Mouse (Mus musculus) kidney, postnatal 25 days (tissue): ENCODE measurements at regions not wholly inside any gene's neighbourhood (a gene's known extent, or its start where the extent isn't known, plus 50 kb on each side); places are given as distances from the start of the nearest gene placed in this dataset.

Source experiments
- DNase-seq, 2 experiments: peaks; one replicate each; pipeline ENCODE4 v3.0.0; 2021; ENCODE audit warnings: mixed read lengths in 2 of 2

GRCm38 (mm10) chr17:48592457-48592856, 137.8 kb downstream of the Unc5cl start:
- no peak for DNase-seq

GRCm38 (mm10) chr17:48595418-48595963, 140.8 kb downstream of the Unc5cl start:
- peak in 1 of 2 experiments; percentile 12 for DNase-seq

GRCm38 (mm10) chr17:48596406-48596805, 141.7 kb downstream of the Unc5cl start:
- DNase-seq: peak; percentile 17 to 25

- peak in 1 of 2 experiments; percentile 6 for DNase-seq
Measured at GRCm38 (mm10) chr17:48597301-48597700, 142.6 kb downstream of the Unc5cl start.

- peak; percentile 33 to 59 for DNase-seq
Measured at GRCm38 (mm10) chr17:48598471-48599141, 143.9 kb downstream of the Unc5cl start.

- DNase-seq: peak in 1 of 2 experiments; percentile 51
Measured at GRCm38 (mm10) chr17:48600176-48600575, 145.5 kb downstream of the Unc5cl start.

GRCm38 (mm10) chr17:48602554-48602953, 147.9 kb downstream of the Unc5cl start:
- DNase-seq: peak; percentile 65 to 79

- peak in 1 of 2 experiments; percentile 13 for DNase-seq
Measured at GRCm38 (mm10) chr17:48606767-48607166, 152.1 kb downstream of the Unc5cl start.

GRCm38 (mm10) chr17:48608315-48608714, 153.6 kb downstream of the Unc5cl start:
- peak in 1 of 2 experiments; percentile 15 for DNase-seq

- DNase-seq: peak in 1 of 2 experiments; percentile 8
Measured at GRCm38 (mm10) chr17:48610107-48610506, 155.4 kb downstream of the Unc5cl start.

GRCm38 (mm10) chr17:48610806-48611205, 156.1 kb downstream of the Unc5cl start:
- no peak for DNase-seq

GRCm38 (mm10) chr17:48613491-48613890, 158.8 kb downstream of the Unc5cl start:
- DNase-seq: no peak

GRCm38 (mm10) chr17:48615248-48615647, 160.5 kb downstream of the Unc5cl start:
- peak in 1 of 2 experiments; percentile 1 for DNase-seq

- DNase-seq: no peak
Measured at GRCm38 (mm10) chr17:48616205-48616604, 161.5 kb downstream of the Unc5cl start.

GRCm38 (mm10) chr17:48620896-48621295, 166.2 kb downstream of the Unc5cl start:
- peak in 1 of 2 experiments; percentile 3 for DNase-seq

- DNase-seq: peak in 1 of 2 experiments; percentile 16
Measured at GRCm38 (mm10) chr17:48621676-48622075, 167.0 kb downstream of the Unc5cl start.

GRCm38 (mm10) chr17:48624937-48625336, 170.2 kb downstream of the Unc5cl start:
- no peak for DNase-seq

GRCm38 (mm10) chr17:48625971-48626370, 171.3 kb downstream of the Unc5cl start:
- DNase-seq: no peak

- DNase-seq: no peak
Measured at GRCm38 (mm10) chr17:48639611-48640010, 184.9 kb downstream of the Unc5cl start.

- no peak for DNase-seq
Measured at GRCm38 (mm10) chr17:48643533-48644019, 188.9 kb downstream of the Unc5cl start.

GRCm38 (mm10) chr17:48645056-48645455, 190.4 kb downstream of the Unc5cl start:
- DNase-seq: no peak

- no peak for DNase-seq
Measured at GRCm38 (mm10) chr17:48646626-48647195, 192.0 kb downstream of the Unc5cl start.

- no peak for DNase-seq
Measured at GRCm38 (mm10) chr17:48647431-48647830, 192.7 kb downstream of the Unc5cl start.

GRCm38 (mm10) chr17:48650556-48650955, 195.9 kb downstream of the Unc5cl start:
- no peak for DNase-seq
